Mouse (Mus musculus): ENCODE data around the gene Rps27a. TPM values are rescaled to one million over a fixed set of nuclear protein-coding genes. Genes with fewer than 3 reads are reported as not detected.

Rps27a gene
- polyA plus RNA-seq, 1 experiment from 2014 or later = 1,180 TPM

GRCm38 (mm10) chr11:29504899-29505625 is 42.8 kb downstream of the Rps27a start:
- 98% methylated on average over 2 of the region's 2 CpGs for WGBS
- Histone ChIP-seq H3K9me3 (no peaks in the 10 kb centered on the region), H3K4me3 (no peak overlapping the region), H3K36me3 (peaks cover 32% of the 10 kb centered on the region), H3K4me2 (replicated peaks) (no peak overlapping the region), H3K27ac (no peak overlapping the region), H3K4me1 (no peaks in the 10 kb centered on the region), H3K9ac (no peak overlapping the region), H3K27me3 (no peaks in the 10 kb centered on the region)
- no peak for ATAC-seq (ENCODE audit: low FRiP score, low read depth)

GRCm38 (mm10) chr11:29503948-29504893 is 43.7 kb downstream of the Rps27a start:
- H3K4me1 ChIP-seq = no peaks in the 10 kb centered on the region
- no peak overlapping the region for H3K4me3 ChIP-seq
- no peak for ATAC-seq (ENCODE audit: low FRiP score, low read depth)
- no peak overlapping the region for H3K27ac ChIP-seq
- H3K4me2 ChIP-seq (replicated peaks) = no peak overlapping the region
- H3K9me3 ChIP-seq = no peaks in the 10 kb centered on the region
- H3K9ac ChIP-seq = no peak overlapping the region
- 90% methylated on average over 10 of the region's 10 CpGs for WGBS
- H3K36me3 ChIP-seq = peaks cover 37% of the 10 kb centered on the region
- no peaks in the 10 kb centered on the region for H3K27me3 ChIP-seq

GRCm38 (mm10) chr11:29496962-29497361 is 50.9 kb downstream of the Rps27a start:
- Histone ChIP-seq H3K9ac (no peak overlapping the region), H3K4me1 (no peaks in the 10 kb centered on the region), H3K36me3 (peaks cover 37% of the 10 kb centered on the region), H3K4me2 (replicated peaks) (no peak overlapping the region), H3K27me3 (no peaks in the 10 kb centered on the region), H3K4me3 (no peak overlapping the region), H3K9me3 (no peaks in the 10 kb centered on the region), H3K27ac (no peak overlapping the region)
- no peak for ATAC-seq (ENCODE audit: low FRiP score, low read depth)
- 77% methylated on average over 3 of the region's 3 CpGs for WGBS

Other genes with a start within 250 kb of the Rps27a start
- gene Ccdc88a, start 174.5 kb downstream of the Rps27a start, polyA plus RNA-seq (2015; fragmentation: Nextera tagmentation; extraction: Ambion mirVana) = 52.3 and 55.0 TPM in 2 replicates
- 26.8 and 31.3 TPM in 2 replicates for gene Prorsd1, start 33.1 kb downstream of the Rps27a start, polyA plus RNA-seq (2015; fragmentation: Nextera tagmentation; extraction: Ambion mirVana)
- gene Mtif2, start 21.7 kb downstream of the Rps27a start, polyA plus RNA-seq (2015; fragmentation: Nextera tagmentation; extraction: Ambion mirVana) = 54.1 and 56.2 TPM in 2 replicates
- 0.13 and 0.32 TPM in 2 replicates for gene Clhc1, start 159 bp downstream of the Rps27a start, polyA plus RNA-seq (2015; fragmentation: Nextera tagmentation; extraction: Ambion mirVana)
- gene Rtn4, start 144.8 kb upstream of the Rps27a start, polyA plus RNA-seq (2015; fragmentation: Nextera tagmentation; extraction: Ambion mirVana) = 61.3 and 65.0 TPM in 2 replicates

Measured in limb, embryonic 13.5 days (tissue).